Mouse (Mus musculus): ENCODE results near the gene Sptan1. TPM values are rescaled to one million over a fixed set of nuclear protein-coding genes. Genes with fewer than 3 reads are reported as not detected.

Sptan1 gene
- polyA plus RNA-seq, 1 experiment from 2014 or later, result 84.2 TPM

Small RNAs within 50 kb of the gene (microRNA-seq; reads per million reads assigned to microRNA genes)
- not detected for gene Mir6997

Other genes with a start within 250 kb of the Sptan1 start
- 0.74 and 0.91 TPM in 2 replicates for gene Gm13420, start 213.9 kb upstream of the Sptan1 start, polyA plus RNA-seq (2015; fragmentation: Nextera tagmentation; extraction: Ambion mirVana)
- gene Gm13547, start 206.2 kb upstream of the Sptan1 start, polyA plus RNA-seq (2015; fragmentation: Nextera tagmentation; extraction: Ambion mirVana), result not detected in 2 replicates
- 34.5 and 34.6 TPM in 2 replicates for gene Coq4, start 178.1 kb upstream of the Sptan1 start, polyA plus RNA-seq (2015; fragmentation: Nextera tagmentation; extraction: Ambion mirVana)
- gene Trub2, start 177.1 kb upstream of the Sptan1 start, polyA plus RNA-seq (2015; fragmentation: Nextera tagmentation; extraction: Ambion mirVana), result 25.2 and 30.9 TPM in 2 replicates
- gene Slc27a4, start 162.9 kb upstream of the Sptan1 start, polyA plus RNA-seq (2015; fragmentation: Nextera tagmentation; extraction: Ambion mirVana), result 22.0 and 23.6 TPM in 2 replicates
- 19.5 and 22.0 TPM in 2 replicates for gene Urm1, start 145.5 kb upstream of the Sptan1 start, polyA plus RNA-seq (2015; fragmentation: Nextera tagmentation; extraction: Ambion mirVana)
- 38.3 and 38.9 TPM in 2 replicates for gene Cercam, start 96.4 kb upstream of the Sptan1 start, polyA plus RNA-seq (2015; fragmentation: Nextera tagmentation; extraction: Ambion mirVana)
- 50.9 and 56.1 TPM in 2 replicates for gene Odf2, start 76.3 kb upstream of the Sptan1 start, polyA plus RNA-seq (2015; fragmentation: Nextera tagmentation; extraction: Ambion mirVana)
- 50.0 and 54.3 TPM in 2 replicates for gene Gle1, start 30.1 kb upstream of the Sptan1 start, polyA plus RNA-seq (2015; fragmentation: Nextera tagmentation; extraction: Ambion mirVana)
- 23.2 and 26.1 TPM in 2 replicates for gene Wdr34, start 83.3 kb downstream of the Sptan1 start, polyA plus RNA-seq (2015; fragmentation: Nextera tagmentation; extraction: Ambion mirVana)
- 324 and 336 TPM in 2 replicates for gene Set, start 91.8 kb downstream of the Sptan1 start, polyA plus RNA-seq (2015; fragmentation: Nextera tagmentation; extraction: Ambion mirVana)
- gene Pkn3, start 112.1 kb downstream of the Sptan1 start, polyA plus RNA-seq (2015; fragmentation: Nextera tagmentation; extraction: Ambion mirVana), result 8.9 and 9.6 TPM in 2 replicates
- gene Zdhhc12, start 128.1 kb downstream of the Sptan1 start, polyA plus RNA-seq (2015; fragmentation: Nextera tagmentation; extraction: Ambion mirVana), result 37.4 and 41.4 TPM in 2 replicates
- 5.1 and 5.4 TPM in 2 replicates for gene Zer1, start 159.0 kb downstream of the Sptan1 start, polyA plus RNA-seq (2015; fragmentation: Nextera tagmentation; extraction: Ambion mirVana)
- gene Tbc1d13, start 168.2 kb downstream of the Sptan1 start, polyA plus RNA-seq (2015; fragmentation: Nextera tagmentation; extraction: Ambion mirVana), result 5.2 and 5.4 TPM in 2 replicates
- gene Endog, start 205.9 kb downstream of the Sptan1 start, polyA plus RNA-seq (2015; fragmentation: Nextera tagmentation; extraction: Ambion mirVana), result 17.5 and 19.0 TPM in 2 replicates
- gene Spout1, start 212.9 kb downstream of the Sptan1 start, polyA plus RNA-seq (2015; fragmentation: Nextera tagmentation; extraction: Ambion mirVana), result 62.7 and 65.6 TPM in 2 replicates
- 25.8 and 39.2 TPM in 2 replicates for gene Kyat1, start 240.3 kb downstream of the Sptan1 start, polyA plus RNA-seq (2015; fragmentation: Nextera tagmentation; extraction: Ambion mirVana)

Measured in stomach, embryonic 16.5 days (tissue).